Mouse (Mus musculus) G1E (cell line): ENCODE measurements around the gene Zfp385a. TPM values are rescaled to one million over a fixed set of nuclear protein-coding genes. Genes with fewer than 3 reads are reported as not detected.

Source experiments
- ATAC-seq: 2 replicates; pipeline ENCODE4 v1.8.0; 2016; ENCODE audit warnings: mild to moderate bottlenecking; ENCODE audit not compliant: insufficient number of reproducible peaks, poor library complexity, low FRiP score, severe bottlenecking; ENCODE audit errors: extremely low read depth
- DNase-seq: peaks from one replicate; pipeline ENCODE4 v3.0.0; 2012; ENCODE audit warnings: low spot score
- H3K27me3 ChIP-seq: 2 replicates; pipeline ENCODE4 v1.6.1; 2012; ENCODE audit warnings: mild to moderate bottlenecking, low read length, inconsistent platforms; ENCODE audit not compliant: insufficient read depth
- H3K36me3 ChIP-seq: replicated peaks from 2 replicates; pipeline ENCODE3; 2012; ENCODE audit warnings: mild to moderate bottlenecking, inconsistent platforms
- H3K4me1 ChIP-seq: 2 replicates; pipeline ENCODE4 v1.6.1; 2012; ENCODE audit warnings: low read depth, low read length, inconsistent platforms, mixed read lengths; ENCODE audit not compliant: insufficient read depth
- H3K4me3 ChIP-seq: 2 replicates; pipeline ENCODE4 v1.5.1; 2012; ENCODE audit warnings: low read depth, mild to moderate bottlenecking, inconsistent platforms, low read length, moderate library complexity, mixed read lengths
- H3K9me3 ChIP-seq: replicated peaks from 2 replicates; pipeline ENCODE4 v1.6.1; 2012; ENCODE audit warnings: inconsistent platforms
- CTCF ChIP-seq: IDR thresholded peaks from 2 replicates; pipeline ENCODE4 v1.5.1; 2012; ENCODE audit warnings: low read depth, low read length, inconsistent platforms, mixed read lengths
- GATA1 ChIP-seq: IDR thresholded peaks from 2 replicates; pipeline ENCODE4 v1.6.1; 2012; ENCODE audit warnings: borderline replicate concordance, low read length, inconsistent platforms, mixed read lengths
- GATA2 ChIP-seq: IDR thresholded peaks from 2 replicates; pipeline ENCODE4 v1.6.1; 2012; ENCODE audit warnings: low read depth, low read length, inconsistent platforms, borderline replicate concordance
- POLR2AphosphoS5 ChIP-seq: IDR thresholded peaks from 2 replicates; pipeline ENCODE4 v1.6.1; 2012; ENCODE audit warnings: low read depth, low read length, inconsistent platforms; ENCODE audit not compliant: insufficient replicate concordance
- TAL1 ChIP-seq: conservative IDR thresholded peaks from 2 replicates; pipeline ENCODE4 v1.6.1; 2012; ENCODE audit warnings: low read depth, low read length, inconsistent platforms, mixed read lengths
- polyA plus RNA-seq: library from polyadenylated mRNA; stranded (reverse); fragments of >175 nt; gene quantifications from 2 replicates; pipeline ENCODE4 v1.2.3, GENCODE M21; 2012
- total RNA-seq, 2 experiments: library from RNA; stranded (forward) in 1 of 2; stranded (reverse) in 1 of 2; fragments of 200-1000 nt in 1 of 2; fragments of >200 nt in 1 of 2; fragmentation: Nextera tagmentation in 1 of 2; gene quantifications; 2 replicates each; pipeline ENCODE4 v1.2.3; 2014 to 2017

The Zfp385a gene
- total and polyA plus RNA-seq, 3 experiments: 2.0 to 483 (median 74.3) TPM

DNA sequence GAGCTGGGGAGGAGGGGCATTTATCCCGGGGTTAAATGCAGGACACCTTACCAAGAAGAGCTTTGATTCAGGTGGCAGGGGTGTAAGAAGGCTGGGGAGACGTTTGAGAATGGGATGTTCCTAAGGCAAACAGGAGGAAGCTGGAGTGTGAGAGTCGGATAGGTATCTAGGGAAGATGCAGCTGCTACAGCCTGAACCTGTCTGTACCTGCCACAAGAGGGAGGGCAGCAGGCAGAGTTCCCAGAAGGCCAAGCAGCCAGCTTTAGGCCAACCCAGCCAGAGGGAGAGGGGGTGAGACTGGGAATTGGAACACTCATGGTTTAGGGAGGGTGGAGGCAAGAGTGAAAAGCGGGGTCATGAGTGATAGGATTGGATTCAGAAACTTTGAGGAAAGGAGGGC lies 893 bp upstream of the Zfp385a start:
- Histone ChIP-seq H3K4me1 (peaks cover 74% of the 10 kb centered on the region), H3K36me3 (peaks cover 69% of the 10 kb centered on the region), H3K4me3 (peak overlapping the region; percentile 82; the same call in 1 of the 2 replicates), H3K27me3 (peaks cover 14% of the 10 kb centered on the region; the same call in 1 of the 2 replicates), H3K9me3 (no peaks in the 10 kb centered on the region)
- DNase-seq: no peak
- TF ChIP-seq GATA2 (no peak), CTCF (peak; percentile 9; the same call in 1 of the 2 replicates)
- ATAC-seq: no peak

- Histone ChIP-seq H3K4me3 (peak overlapping the region; percentile 82), H3K36me3 (peaks cover 67% of the 10 kb centered on the region), H3K4me1 (peaks cover 80% of the 10 kb centered on the region), H3K27me3 (peaks cover 2% of the 10 kb centered on the region; the same call in 1 of the 2 replicates), H3K9me3 (no peaks in the 10 kb centered on the region)
- TF ChIP-seq CTCF (no peak), POLR2AphosphoS5 (no peak), TAL1 (peak; percentile 94), GATA1 (no peak), GATA2 (no peak)
- peak; percentile 83 for ATAC-seq
- DNase-seq: peak; percentile 88
These were observed 530 bp downstream of the Zfp385a start for GRCm38 (mm10) chr15:103339166-103339960.

GRCm38 (mm10) chr15:103338829-103339165 lies 1.1 kb downstream of the Zfp385a start:
- Histone ChIP-seq H3K36me3 (peaks cover 67% of the 10 kb centered on the region), H3K9me3 (no peaks in the 10 kb centered on the region), H3K27me3 (no peaks in the 10 kb centered on the region; the same call in 1 of the 2 replicates), H3K4me1 (peaks cover 85% of the 10 kb centered on the region), H3K4me3 (peak overlapping the region; percentile 82)
- no peak for ATAC-seq
- no peak for DNase-seq
- TF ChIP-seq TAL1 (no peak), GATA1 (no peak), CTCF (no peak), GATA2 (no peak), POLR2AphosphoS5 (no peak)

DNA sequence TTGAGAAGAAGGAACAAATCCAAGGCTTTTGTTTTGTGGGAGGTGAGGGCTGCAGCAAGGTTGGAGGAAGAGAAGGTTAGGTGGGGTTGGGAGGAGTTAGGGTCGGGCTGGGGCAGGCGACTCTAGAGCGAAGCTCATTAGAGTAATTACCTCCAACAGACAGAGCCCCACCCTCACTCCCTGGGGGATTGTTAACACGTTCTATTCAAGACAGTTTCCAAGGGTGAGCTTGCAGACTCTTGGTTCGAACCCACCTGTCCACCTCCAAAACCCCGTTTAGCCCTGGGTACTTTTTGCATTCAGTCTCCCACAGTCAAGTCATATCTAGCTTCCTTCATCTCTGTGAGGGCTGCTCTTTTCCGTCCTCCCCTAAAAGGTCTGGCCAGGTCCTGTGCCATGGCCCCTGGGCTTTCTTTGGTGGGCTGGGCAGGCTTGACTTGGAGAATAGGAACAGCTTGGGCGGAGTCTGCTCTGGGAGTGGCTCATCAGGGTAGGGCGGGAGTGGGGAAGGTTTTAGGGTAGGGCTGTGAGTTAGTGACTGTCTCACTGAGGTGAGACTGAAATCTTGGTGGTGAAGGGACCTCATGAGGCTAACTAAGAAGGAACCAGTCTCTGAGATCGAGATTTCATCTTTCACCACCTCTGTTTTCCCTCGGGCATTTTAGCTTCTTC lies 2.8 kb downstream of the Zfp385a start:
- no peak for DNase-seq
- ATAC-seq: no peak
- no peaks in the 10 kb centered on the region; the same call in 1 of the 2 replicates for H3K27me3 ChIP-seq
- TF ChIP-seq TAL1: no peak
- H3K36me3 ChIP-seq: peaks cover 73% of the 10 kb centered on the region
- H3K9me3 ChIP-seq: no peaks in the 10 kb centered on the region
- H3K4me1 ChIP-seq: peaks cover 89% of the 10 kb centered on the region
- H3K4me3 ChIP-seq: peak overlapping the region; percentile 40; the same call in 1 of the 2 replicates

DNA sequence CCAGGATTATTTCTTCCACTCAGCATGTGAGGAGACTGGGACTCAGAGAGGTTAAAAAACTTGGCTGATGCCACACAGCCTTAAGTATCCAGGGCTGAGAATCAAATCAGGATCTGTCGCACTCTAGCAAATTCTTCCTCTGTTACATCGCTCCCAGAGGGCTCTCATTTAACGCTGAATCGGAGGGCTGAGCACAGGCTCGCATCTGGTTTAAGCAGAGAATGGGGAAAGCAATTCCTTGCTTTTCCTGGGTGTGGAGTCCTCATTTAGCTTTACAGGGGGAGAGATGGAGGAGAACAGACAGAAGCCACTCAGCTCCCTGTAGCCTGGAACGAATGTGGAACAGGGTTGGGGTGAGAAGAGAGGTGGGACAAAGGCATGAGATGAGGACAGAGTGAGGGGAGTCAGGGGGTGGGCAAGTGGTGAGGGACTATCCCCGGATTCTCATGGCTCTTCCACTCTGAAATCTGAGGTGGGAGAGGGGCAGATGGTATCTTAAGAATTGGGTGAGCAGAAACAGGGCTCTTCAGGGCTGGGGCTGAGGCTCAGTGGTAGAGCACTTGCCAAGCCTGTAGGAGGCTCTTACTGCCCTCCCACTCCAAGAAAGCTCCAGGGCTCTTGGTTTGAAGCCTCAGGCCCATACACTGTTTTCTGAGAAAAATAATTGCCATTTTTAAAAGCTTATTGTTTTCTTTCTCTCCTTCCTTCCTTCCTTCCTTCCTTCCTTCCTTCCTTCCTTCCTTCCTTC lies 4.2 kb downstream of the Zfp385a start:
- Histone ChIP-seq H3K4me1 (peaks cover 75% of the 10 kb centered on the region), H3K4me3 (no peak overlapping the region), H3K36me3 (peaks cover 78% of the 10 kb centered on the region), H3K9me3 (no peaks in the 10 kb centered on the region), H3K27me3 (no peaks in the 10 kb centered on the region)
- no peak for ATAC-seq
- TF ChIP-seq GATA1: no peak
- TF ChIP-seq GATA2: no peak
- TF ChIP-seq POLR2AphosphoS5: no peak
- no peak for TF ChIP-seq TAL1
- no peak for TF ChIP-seq CTCF
- DNase-seq: no peak

DNA sequence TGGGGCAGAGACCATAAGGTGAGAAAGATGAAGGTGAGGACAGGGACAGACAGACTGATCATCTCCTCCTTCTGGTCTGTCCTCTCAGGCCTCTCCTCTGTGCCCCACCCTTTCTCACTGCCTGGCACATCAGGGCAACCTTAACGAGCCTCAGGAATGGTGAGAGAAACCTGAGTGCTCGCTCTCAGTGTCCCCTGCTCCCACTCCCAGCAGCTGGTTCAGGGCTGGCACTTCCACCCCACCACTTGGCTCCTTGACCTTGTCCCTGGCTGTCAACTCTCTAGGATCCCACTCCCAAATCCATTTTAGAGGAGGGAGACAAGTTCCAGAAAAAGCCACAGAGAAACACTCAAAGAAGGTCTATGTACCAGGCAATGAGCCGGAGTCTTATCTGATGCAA lies 4.9 kb downstream of the Zfp385a start:
- Histone ChIP-seq H3K36me3 (peaks cover 84% of the 10 kb centered on the region), H3K4me1 (peaks cover 71% of the 10 kb centered on the region), H3K9me3 (no peaks in the 10 kb centered on the region), H3K27me3 (no peaks in the 10 kb centered on the region), H3K4me3 (no peak overlapping the region; the same call in 1 of the 2 replicates)
- ATAC-seq (no peak), DNase-seq (no peak)
- TF ChIP-seq GATA2: no peak
- TF ChIP-seq POLR2AphosphoS5: no peak
- no peak for TF ChIP-seq TAL1
- TF ChIP-seq CTCF: no peak
- no peak for TF ChIP-seq GATA1
